Mouse (Mus musculus) MEL (cell line): ENCODE measurements around the gene Kalrn. TPM values are rescaled to one million over a fixed set of nuclear protein-coding genes. Genes with fewer than 3 reads are reported as not detected.

Experiments used
- DNase-seq: peaks from one replicate; pipeline ENCODE4 v3.0.0; 2011; ENCODE audit warnings: low read depth, low spot score
- H3K27ac ChIP-seq: 2 replicates; pipeline ENCODE4 v1.5.1; 2012; ENCODE audit warnings: low read depth, mild to moderate bottlenecking, control low read depth, low read length, moderate library complexity; ENCODE audit not compliant: control insufficient read depth
- H3K27me3 ChIP-seq, 2 experiments: fragments of 150-350 bp in 1 of 2; sonication (generic) in 1 of 2; 2 replicates each; pipeline ENCODE4 v1.6.1; 2012; ENCODE audit warnings: low read length in 2 of 2, mild to moderate bottlenecking in 2 of 2, improper control_type of control experiment in 1 of 2, moderate library complexity in 1 of 2; ENCODE audit not compliant: insufficient read depth in 2 of 2, control insufficient read depth in 1 of 2
- H3K36me3 ChIP-seq, 2 experiments: 2 replicates each; pipeline ENCODE4 v1.6.1; 2012 to 2014; ENCODE audit warnings: low read length in 2 of 2, improper control_type of control experiment in 1 of 2, inconsistent platforms in 1 of 2, mild to moderate bottlenecking in 1 of 2; ENCODE audit not compliant: insufficient read depth in 2 of 2, control insufficient read depth in 1 of 2
- H3K4me1 ChIP-seq, 2 experiments: fragments of 150-350 bp in 1 of 2; sonication (generic) in 1 of 2; 2 replicates each; pipeline ENCODE4 v1.6.1; 2012; ENCODE audit warnings: low read length in 2 of 2, improper control_type of control experiment in 1 of 2, mild to moderate bottlenecking in 1 of 2; ENCODE audit not compliant: insufficient read depth in 2 of 2, control insufficient read depth in 1 of 2
- H3K4me3 ChIP-seq, 2 experiments: fragments of 150-350 bp in 1 of 2; sonication (generic) in 1 of 2; 2 replicates each; pipeline ENCODE4 v1.5.1; 2012; ENCODE audit warnings: low read depth in 2 of 2, low read length in 2 of 2, mild to moderate bottlenecking in 2 of 2, moderate library complexity in 2 of 2, control low read depth in 1 of 2, improper control_type of control experiment in 1 of 2; ENCODE audit not compliant: control insufficient read depth in 1 of 2, insufficient read depth in 1 of 2
- H3K79me2 ChIP-seq: 2 replicates; pipeline ENCODE4 v1.6.1; 2012; ENCODE audit warnings: mild to moderate bottlenecking, low read length, moderate library complexity; ENCODE audit not compliant: control insufficient read depth, poor library complexity, insufficient read depth
- H3K9ac ChIP-seq: 2 replicates; pipeline ENCODE4 v1.6.1; 2012; ENCODE audit warnings: low read depth, mild to moderate bottlenecking, control low read depth, low read length, moderate library complexity; ENCODE audit not compliant: control insufficient read depth, poor library complexity, severe bottlenecking
- H3K9me3 ChIP-seq: fragments of 150-350 bp; sonication (generic); replicated peaks from 2 replicates; pipeline ENCODE4 v1.6.1; 2012; ENCODE audit warnings: mild to moderate bottlenecking, low read length, improper control_type of control experiment, moderate library complexity; ENCODE audit not compliant: insufficient read depth
- BHLHE40 ChIP-seq: IDR thresholded peaks from 2 replicates; pipeline ENCODE4 v1.6.1; 2012; ENCODE audit warnings: low read depth, mild to moderate bottlenecking, inconsistent platforms, low read length, improper control_type of control experiment, borderline replicate concordance
- CHD2 ChIP-seq: IDR thresholded peaks from 2 replicates; pipeline ENCODE4 v1.6.1; 2011; ENCODE audit warnings: low read length, improper control_type of control experiment
- ELF1 ChIP-seq: IDR thresholded peaks from 2 replicates; pipeline ENCODE4 v1.6.1; 2014; ENCODE audit warnings: low read depth, mild to moderate bottlenecking, inconsistent platforms, low read length, improper control_type of control experiment, moderate library complexity
- ETS1 ChIP-seq: IDR thresholded peaks from 2 replicates; pipeline ENCODE4 v1.6.1; 2012; ENCODE audit warnings: low read depth, mild to moderate bottlenecking, inconsistent platforms, low read length, improper control_type of control experiment, moderate library complexity
- GABPA ChIP-seq: IDR thresholded peaks from 2 replicates; pipeline ENCODE4 v1.6.1; 2012; ENCODE audit warnings: low read depth, mild to moderate bottlenecking, inconsistent platforms, low read length, improper control_type of control experiment, moderate library complexity
- HCFC1 ChIP-seq: IDR thresholded peaks from 2 replicates; pipeline ENCODE4 v1.6.1; 2012; ENCODE audit warnings: low read depth, mild to moderate bottlenecking, inconsistent platforms, low read length, improper control_type of control experiment, moderate library complexity
- KAT2A ChIP-seq: conservative IDR thresholded peaks from 2 replicates; pipeline ENCODE4 v1.6.1; 2012; ENCODE audit warnings: low read depth, low read length, improper control_type of control experiment, inconsistent platforms
- MAFK ChIP-seq: IDR thresholded peaks from 2 replicates; pipeline ENCODE4 v1.6.1; 2011; ENCODE audit warnings: low read depth, mild to moderate bottlenecking, low read length, improper control_type of control experiment, borderline replicate concordance
- MAX ChIP-seq: IDR thresholded peaks from 2 replicates; pipeline ENCODE4 v1.6.1; 2011; ENCODE audit warnings: low read length, improper control_type of control experiment
- MEF2A ChIP-seq: IDR thresholded peaks from 2 replicates; pipeline ENCODE4 v1.6.1; 2014; ENCODE audit warnings: low read depth, mild to moderate bottlenecking, inconsistent platforms, low read length, improper control_type of control experiment; ENCODE audit not compliant: poor library complexity, insufficient replicate concordance, severe bottlenecking; ENCODE audit errors: extremely low read depth
- MXI1 ChIP-seq: IDR thresholded peaks from 2 replicates; pipeline ENCODE4 v1.6.1; 2011; ENCODE audit warnings: mild to moderate bottlenecking, low read depth, low read length, improper control_type of control experiment
- MYB ChIP-seq: IDR thresholded peaks from 2 replicates; pipeline ENCODE4 v1.6.1; 2011; ENCODE audit warnings: mild to moderate bottlenecking, low read depth, low read length, improper control_type of control experiment
- MYC ChIP-seq: IDR thresholded peaks from 2 replicates; pipeline ENCODE4 v1.6.1; 2011; ENCODE audit warnings: low read depth, mild to moderate bottlenecking, low read length, improper control_type of control experiment, moderate library complexity
- NELFE ChIP-seq: IDR thresholded peaks from 2 replicates; pipeline ENCODE4 v1.6.1; 2011; ENCODE audit warnings: low read depth, low read length, improper control_type of control experiment
- NRF1 ChIP-seq: IDR thresholded peaks from 2 replicates; pipeline ENCODE4 v1.6.1; 2014; ENCODE audit warnings: low read depth, mild to moderate bottlenecking, inconsistent platforms, low read length, improper control_type of control experiment, moderate library complexity; ENCODE audit not compliant: poor library complexity, insufficient read depth, severe bottlenecking
- POLR2A ChIP-seq, 2 experiments: IDR thresholded peaks; 2 replicates each; pipeline ENCODE4 v1.6.1; 2011 to 2012; ENCODE audit warnings: low read length in 2 of 2, mild to moderate bottlenecking in 2 of 2, control low read depth in 1 of 2, improper control_type of control experiment in 1 of 2, low read depth in 1 of 2, moderate library complexity in 1 of 2; ENCODE audit not compliant: control insufficient read depth in 1 of 2, insufficient read depth in 1 of 2, poor library complexity in 1 of 2
- POLR2AphosphoS2 ChIP-seq: IDR thresholded peaks from 2 replicates; pipeline ENCODE4 v1.6.1; 2011; ENCODE audit warnings: low read length, improper control_type of control experiment
- POLR2AphosphoS5 ChIP-seq: IDR thresholded peaks from 2 replicates; pipeline ENCODE4 v1.6.1; 2012; ENCODE audit warnings: low read depth, borderline replicate concordance, mild to moderate bottlenecking, inconsistent platforms, low read length, moderate library complexity, mixed read lengths
- RAD21 ChIP-seq: IDR thresholded peaks from 2 replicates; pipeline ENCODE4 v1.6.1; 2011; ENCODE audit warnings: mild to moderate bottlenecking, low read depth, low read length, improper control_type of control experiment
- SIN3A ChIP-seq: IDR thresholded peaks from 2 replicates; pipeline ENCODE4 v1.6.1; 2012; ENCODE audit warnings: low read length, improper control_type of control experiment, inconsistent platforms
- SMC3 ChIP-seq: IDR thresholded peaks from 2 replicates; pipeline ENCODE4 v1.6.1; 2011; ENCODE audit warnings: low read depth, low read length, improper control_type of control experiment
- TBP ChIP-seq: IDR thresholded peaks from 2 replicates; pipeline ENCODE4 v1.8.0; 2011; ENCODE audit warnings: low read depth, low read length, improper control_type of control experiment
- TCF12 ChIP-seq: IDR thresholded peaks from 2 replicates; pipeline ENCODE4 v1.6.1; 2014; ENCODE audit warnings: low read depth, mild to moderate bottlenecking, inconsistent platforms, low read length, improper control_type of control experiment, moderate library complexity
- UBTF ChIP-seq: IDR thresholded peaks from 2 replicates; pipeline ENCODE4 v1.6.1; 2012; ENCODE audit warnings: low read depth, mild to moderate bottlenecking, inconsistent platforms, low read length, improper control_type of control experiment, moderate library complexity, borderline replicate concordance; ENCODE audit not compliant: insufficient read depth
- USF1 ChIP-seq: IDR thresholded peaks from 2 replicates; pipeline ENCODE4 v1.6.1; 2014; ENCODE audit warnings: low read depth, mild to moderate bottlenecking, inconsistent platforms, low read length, improper control_type of control experiment, moderate library complexity
- USF2 ChIP-seq, 2 experiments: IDR thresholded peaks; 2 replicates each; pipeline ENCODE4 v1.6.1; 2011 to 2012; ENCODE audit warnings: improper control_type of control experiment in 2 of 2, low read length in 2 of 2, borderline replicate concordance in 1 of 2, inconsistent platforms in 1 of 2, low read depth in 1 of 2, mild to moderate bottlenecking in 1 of 2; ENCODE audit not compliant: insufficient read depth in 1 of 2
- ZC3H11A ChIP-seq: IDR thresholded peaks from 2 replicates; pipeline ENCODE4 v1.6.1; 2012; ENCODE audit warnings: low read depth, mild to moderate bottlenecking, inconsistent platforms, low read length, improper control_type of control experiment
- ZMIZ1 ChIP-seq: IDR thresholded peaks from 2 replicates; pipeline ENCODE4 v1.6.1; 2012; ENCODE audit warnings: low read depth, mild to moderate bottlenecking, inconsistent platforms, low read length, improper control_type of control experiment, moderate library complexity
- ZNF384 ChIP-seq: IDR thresholded peaks from 2 replicates; pipeline ENCODE4 v1.6.1; 2012; ENCODE audit warnings: low read depth, mild to moderate bottlenecking, inconsistent platforms, low read length, improper control_type of control experiment
- polyA plus RNA-seq, 2 experiments: library from polyadenylated mRNA; stranded (reverse) in 1 of 2; unstranded in 1 of 2; fragments of >175 nt in 1 of 2; fragments of >200 nt in 1 of 2; gene quantifications; 2 replicates each; pipeline versions ENCODE4 v1.2.1 to v1.2.4; 2012; ENCODE audit warnings: low replicate concordance in 2 of 2, low read depth in 1 of 2; ENCODE audit not compliant: insufficient read length in 2 of 2, insufficient read depth in 1 of 2, missing spikeins in 1 of 2
- total RNA-seq: library from RNA; depleted of rRNA; stranded (reverse); fragments of 300-350 nt; gene quantifications from 2 replicates; pipeline ENCODE4 v1.2.3, GENCODE M21; 2012

The Kalrn gene
- total and polyA plus RNA-seq, 3 experiments, result 10.4 to 11.8 TPM; not detected in 1

DNA sequence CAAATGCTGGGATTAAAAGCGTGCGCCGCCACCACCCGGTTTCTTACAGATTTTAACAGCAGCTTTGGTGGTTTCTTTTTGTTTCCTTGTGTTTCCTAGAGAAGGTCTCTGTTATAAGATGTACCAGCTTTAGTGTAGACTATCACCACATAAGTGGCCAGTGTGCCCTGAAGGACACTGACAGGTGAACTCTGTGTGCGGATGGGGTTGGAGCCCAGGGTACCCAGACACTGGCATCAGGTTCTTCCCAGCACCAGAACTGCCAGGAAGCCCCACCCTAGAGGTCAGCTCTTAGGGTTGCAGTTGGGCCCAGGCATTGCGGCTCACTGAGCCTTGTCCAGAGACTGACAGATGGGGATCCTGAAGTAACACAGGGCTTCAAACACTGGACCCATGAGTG, 629.9 kb downstream of the Kalrn start:
- H3K79me2 ChIP-seq, result no peaks in the 10 kb centered on the region
- no peaks in the 10 kb centered on the region for H3K9me3 ChIP-seq
- H3K4me1 ChIP-seq, result 0 out of 4 replicates have a peak, but pooled peaks cover 0 to 2% of the 10 kb centered on the region in 2 experiments
- no peak for DNase-seq
- no peak for TF ChIP-seq TCF12
- no peak for TF ChIP-seq ZMIZ1
- no peak for TF ChIP-seq ZC3H11A
- TF ChIP-seq HCFC1, result no peak
- no peak for TF ChIP-seq MAX
- no peak for TF ChIP-seq CHD2
- no peak for TF ChIP-seq TBP
- TF ChIP-seq BHLHE40, result no peak
- no peak for TF ChIP-seq POLR2AphosphoS5
- TF ChIP-seq ZNF384, result no peak
- TF ChIP-seq USF1, result no peak
- TF ChIP-seq SMC3, result no peak
- TF ChIP-seq NRF1, result no peak
- no peak for TF ChIP-seq POLR2AphosphoS2
- no peak for TF ChIP-seq GABPA
- no peak for TF ChIP-seq MAFK
- TF ChIP-seq RAD21, result no peak
- TF ChIP-seq ETS1, result no peak
- H3K9ac ChIP-seq, result no peak overlapping the region
- H3K27me3 ChIP-seq, result peaks cover 0 to 2% of the 10 kb centered on the region in 2 experiments; a peak in 1 of 4 replicates
- no peak overlapping the region for H3K27ac ChIP-seq
- H3K4me3 ChIP-seq, result no peak overlapping the region
- no peaks in the 10 kb centered on the region for H3K36me3 ChIP-seq

DNA sequence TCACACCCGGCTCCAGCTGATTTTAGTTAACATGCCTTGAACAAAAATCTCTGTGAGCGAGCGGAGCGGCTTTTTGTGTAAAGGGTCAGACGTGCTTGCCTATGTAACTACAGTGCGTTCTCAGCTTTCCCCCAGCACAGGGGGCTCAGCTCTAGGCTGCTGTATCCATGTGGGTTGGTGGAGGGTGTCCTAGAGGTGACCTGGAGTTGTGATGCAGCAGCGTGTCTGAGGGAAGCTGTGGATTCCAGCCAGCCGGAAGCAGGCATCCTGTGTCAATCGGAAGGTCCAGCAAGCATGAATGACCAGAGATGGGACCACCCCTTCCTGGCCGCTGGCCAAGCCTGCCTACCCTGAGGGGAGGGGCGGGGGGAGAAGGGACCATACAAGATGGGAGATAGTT, 631.0 kb downstream of the Kalrn start:
- Histone ChIP-seq H3K36me3 (peaks cover 0 to under 1% of the 10 kb centered on the region in 2 experiments; a peak in 2 of 4 replicates), H3K4me1 (peaks cover 0 to 13% of the 10 kb centered on the region in 2 experiments; a peak in 2 of 4 replicates), H3K79me2 (no peaks in the 10 kb centered on the region), H3K9ac (no peak overlapping the region), H3K4me3 (no peak overlapping the region), H3K27ac (no peak overlapping the region), H3K27me3 (peaks cover 0 to 2% of the 10 kb centered on the region in 2 experiments; a peak in 1 of 4 replicates), H3K9me3 (no peaks in the 10 kb centered on the region)
- DNase-seq, result no peak
- no peak for TF ChIP-seq TBP
- no peak for TF ChIP-seq SIN3A
- TF ChIP-seq USF2 (IDR thresholded peaks at IDR 0.05; ENCODE audit: borderline replicate concordance in 1 of 2, insufficient read depth in 1 of 2, low read depth in 1 of 2, low read length in 2 of 2), result no peak
- no peak for TF ChIP-seq TCF12
- no peak for TF ChIP-seq POLR2A (IDR thresholded peaks at IDR 0.05; ENCODE audit: control insufficient read depth in 1 of 2, insufficient read depth in 1 of 2, low read depth in 1 of 2, low read length in 2 of 2, poor library complexity in 1 of 2)
- no peak for TF ChIP-seq MYB
- TF ChIP-seq ZC3H11A, result no peak
- no peak for TF ChIP-seq MEF2A
- no peak for TF ChIP-seq USF1
- no peak for TF ChIP-seq MAFK
- no peak for TF ChIP-seq GABPA
- no peak for TF ChIP-seq HCFC1
- TF ChIP-seq NELFE, result no peak
- TF ChIP-seq ELF1, result no peak
- no peak for TF ChIP-seq MXI1
- no peak for TF ChIP-seq KAT2A
- TF ChIP-seq BHLHE40, result no peak
- no peak for TF ChIP-seq MYC
- TF ChIP-seq UBTF, result no peak
- TF ChIP-seq ZMIZ1, result no peak
